Mouse (Mus musculus): Measurements from ENCODE around the gene Ssr2.

GRCm38 (mm10) chr3:88622941-88623345 lies 47.3 kb downstream of the Ssr2 start:
- TF ChIP-seq POLR2A (IDR thresholded peaks at IDR 0.05; ENCODE audit: borderline replicate concordance, control insufficient read depth, low read depth, low read length) (no peak), CTCF (IDR thresholded peaks at IDR 0.05; ENCODE audit: control insufficient read depth, insufficient read depth, low read length) (no peak)

Data from bone marrow, adult 2 months (tissue).